Mouse (Mus musculus) stomach, postnatal 0 days (tissue): Measurements from ENCODE around the gene Tmem236. TPM values are rescaled to one million over a fixed set of nuclear protein-coding genes. Genes with fewer than 3 reads are reported as not detected.

Experiments
- ATAC-seq: fragments of 200-750 bp; cut with Nextera tagmentation; 2 replicates; pipeline ENCODE4 v1.8.0; 2017; ENCODE audit not compliant: low FRiP score, low TSS enrichment
- DNase-seq: peaks from one replicate; pipeline ENCODE4 v3.0.0-alpha.2; 2016; ENCODE audit warnings: low spot score
- H3K27ac ChIP-seq: fragments of 300-500 bp; sonication (generic); replicated peaks from 2 replicates; pipeline ENCODE4 v1.5.1; 2014; ENCODE audit warnings: mild to moderate bottlenecking, control low read depth
- H3K27me3 ChIP-seq: fragments of 300-500 bp; sonication (generic); 2 replicates; pipeline ENCODE4 v1.6.1; 2014; ENCODE audit warnings: low read length; ENCODE audit not compliant: control insufficient read depth, insufficient read depth
- H3K36me3 ChIP-seq: fragments of 300-500 bp; sonication (generic); 2 replicates; pipeline ENCODE4 v1.6.1; 2014; ENCODE audit warnings: low read length, mixed read lengths; ENCODE audit not compliant: control insufficient read depth, insufficient read depth
- H3K4me1 ChIP-seq: fragments of 300-500 bp; sonication (generic); replicated peaks from 2 replicates; pipeline ENCODE4 v1.6.1; 2014; ENCODE audit warnings: antibody characterized with exemption; ENCODE audit not compliant: control insufficient read depth, insufficient read depth
- H3K4me2 ChIP-seq: fragments of 300-500 bp; sonication (generic); replicated peaks from 2 replicates; pipeline ENCODE4 v1.6.1; 2014; ENCODE audit warnings: low read depth, mild to moderate bottlenecking, control low read depth, moderate library complexity
- H3K4me3 ChIP-seq: fragments of 300-500 bp; sonication (generic); 2 replicates; pipeline ENCODE4 v1.5.1; 2014; ENCODE audit warnings: low read depth, low read length, control low read depth
- H3K9ac ChIP-seq: fragments of 300-500 bp; sonication (generic); 2 replicates; pipeline ENCODE4 v1.6.1; 2014; ENCODE audit warnings: mild to moderate bottlenecking, low read length, control low read depth, mixed read lengths
- H3K9me3 ChIP-seq: fragments of 300-500 bp; sonication (generic); 2 replicates; pipeline ENCODE4 v1.6.1; 2016; ENCODE audit warnings: low read length; ENCODE audit not compliant: control insufficient read depth
- CTCF ChIP-seq: IDR thresholded peaks from 2 replicates; pipeline ENCODE4 v1.5.1; 2016; ENCODE audit warnings: antibody characterized with exemption, low read depth, mild to moderate bottlenecking, moderate library complexity
- EP300 ChIP-seq: optimal IDR thresholded peaks from 2 replicates; pipeline ENCODE3; 2016; ENCODE audit warnings: antibody characterized with exemption
- WGBS: fragments of 180-500 bp; shearing (Covaris S2); extraction: QIAGEN DNeasy Blood & Tissue Kit; methylation state at CpG from one replicate; pipeline ENCODE4 v1.1.7; 2014; 5-methylcytosine and 5-hydroxymethylcytosine counted together
- polyA plus RNA-seq: library from polyadenylated mRNA; unstranded; fragments of >200 nt; fragmentation: Nextera tagmentation; extraction: Ambion mirVana; gene quantifications from 2 replicates; pipeline ENCODE4 v1.2.1, GENCODE M21; 2015

Tmem236 gene
- 0.08 and 0.12 TPM in 2 replicates for polyA plus RNA-seq

DNA sequence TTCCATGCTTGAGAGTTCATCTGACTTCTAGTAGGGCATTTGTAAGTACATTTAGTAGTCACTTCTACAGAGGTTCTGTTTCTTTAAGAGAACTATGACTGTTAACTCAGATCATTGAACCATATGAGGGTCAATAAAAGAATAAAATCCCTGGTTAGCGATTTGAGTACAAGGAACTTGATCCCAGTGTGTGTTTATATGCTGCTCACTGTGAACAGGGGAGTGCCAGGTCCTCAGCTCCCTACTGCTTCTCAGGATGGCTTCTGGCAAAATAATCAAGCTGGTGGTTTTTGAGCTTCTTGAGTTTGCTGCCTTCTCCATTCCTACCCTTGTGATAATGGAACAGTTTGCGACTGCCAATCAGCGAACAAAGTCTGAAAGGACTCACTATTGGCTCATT, at the start of gene Tmem236:
TSS of gene Tmem236 (plus strand) at position 190 of the 400 bp plus-strand sequence.
- Histone ChIP-seq H3K9ac (no peak within 1 kb of the TSS), H3K4me2 (no peak within 1 kb of the TSS), H3K4me3 (no peak within 1 kb of the TSS), H3K9me3 (no peaks in the 10 kb centered on the region), H3K36me3 (no peaks in the 10 kb centered on the region), H3K4me1 (no peaks in the 10 kb centered on the region), H3K27ac (no peak within 1 kb of the TSS), H3K27me3 (no peaks in the 10 kb centered on the region)
- ATAC-seq = no peak
- 76% methylated on average over 3 of the region's 3 CpGs for whole genome bisulfite sequencing
- no peak for DNase-seq
- TF ChIP-seq CTCF (no peak), EP300 (no peak)

GRCm38 (mm10) chr2:14126387-14126786, 47.9 kb upstream of the Tmem236 start:
- no peak for ATAC-seq
- TF ChIP-seq CTCF (no peak), EP300 (no peak)
- Histone ChIP-seq H3K36me3 (no peaks in the 10 kb centered on the region; the same call in 1 of the 2 replicates), H3K4me2 (no peak overlapping the region), H3K4me3 (no peak overlapping the region), H3K9ac (no peak overlapping the region), H3K27me3 (no peaks in the 10 kb centered on the region), H3K4me1 (no peaks in the 10 kb centered on the region), H3K9me3 (no peaks in the 10 kb centered on the region), H3K27ac (no peak overlapping the region)
- WGBS = 82% methylated on average over 6 of the region's 6 CpGs
- no peak for DNase-seq

GRCm38 (mm10) chr2:14127629-14128028, 46.7 kb upstream of the Tmem236 start:
- WGBS = 66% methylated on average over 3 of the region's 3 CpGs
- no peak overlapping the region for H3K4me3 ChIP-seq
- H3K27me3 ChIP-seq = no peaks in the 10 kb centered on the region
- TF ChIP-seq CTCF (no peak), EP300 (no peak)
- no peak for ATAC-seq
- no peaks in the 10 kb centered on the region for H3K4me1 ChIP-seq
- no peak for DNase-seq
- no peak overlapping the region for H3K9ac ChIP-seq
- no peaks in the 10 kb centered on the region for H3K9me3 ChIP-seq
- peaks cover 4% of the 10 kb centered on the region for H3K36me3 ChIP-seq
- H3K27ac ChIP-seq = no peak overlapping the region
- no peak overlapping the region for H3K4me2 ChIP-seq

DNA sequence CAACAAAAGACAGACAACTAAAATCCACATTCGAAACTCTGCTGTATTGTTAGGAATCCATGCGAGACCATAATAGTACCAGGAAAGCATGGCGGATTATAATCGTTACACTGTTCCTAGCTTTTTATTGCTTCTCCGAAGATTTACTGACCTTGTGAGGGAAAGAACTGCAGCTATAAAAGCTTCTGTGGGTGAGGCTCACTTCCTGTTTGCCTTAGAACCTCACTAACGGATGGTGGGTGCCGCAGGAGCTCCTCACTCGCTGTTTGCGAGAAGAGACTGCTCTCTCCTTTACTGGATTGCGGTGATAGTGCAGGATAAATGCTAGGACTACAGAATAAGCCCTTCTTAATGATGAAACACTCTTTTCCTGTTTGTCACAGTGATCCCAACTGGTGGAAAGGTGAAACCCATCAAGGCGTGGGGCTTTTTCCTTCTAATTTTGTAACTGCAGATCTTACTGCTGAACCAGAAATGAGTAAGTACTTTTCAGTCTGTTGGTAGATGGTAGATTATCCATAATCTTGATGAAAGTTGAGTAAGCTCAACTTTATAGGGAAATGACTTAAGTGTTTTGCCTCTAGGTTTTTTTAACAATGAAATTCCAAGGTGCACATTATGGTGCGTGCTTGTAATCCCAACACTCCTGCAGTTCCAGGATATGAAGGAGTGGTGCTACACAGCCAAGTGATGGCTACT, 43.5 kb upstream of the Tmem236 start:
- Histone ChIP-seq H3K4me3 (no peak overlapping the region), H3K27ac (no peak overlapping the region), H3K4me2 (no peak overlapping the region), H3K9ac (no peak overlapping the region), H3K9me3 (no peaks in the 10 kb centered on the region), H3K4me1 (no peaks in the 10 kb centered on the region), H3K36me3 (peaks cover 4% of the 10 kb centered on the region), H3K27me3 (no peaks in the 10 kb centered on the region)
- ATAC-seq (no peak), DNase-seq (no peak)
- WGBS = 74% methylated on average over 12 of the region's 12 CpGs
- no peak for TF ChIP-seq EP300
- no peak for TF ChIP-seq CTCF

GRCm38 (mm10) chr2:14132468-14133326, 41.6 kb upstream of the Tmem236 start:
- no peak overlapping the region for H3K4me2 ChIP-seq
- H3K4me1 ChIP-seq = no peaks in the 10 kb centered on the region
- H3K27ac ChIP-seq = no peak overlapping the region
- TF ChIP-seq CTCF (no peak), EP300 (no peak)
- H3K27me3 ChIP-seq = no peaks in the 10 kb centered on the region
- peaks cover 4% of the 10 kb centered on the region for H3K36me3 ChIP-seq
- ATAC-seq (no peak), DNase-seq (no peak)
- no peaks in the 10 kb centered on the region for H3K9me3 ChIP-seq
- no peak overlapping the region for H3K9ac ChIP-seq
- 79% methylated on average over 4 of the region's 4 CpGs for WGBS
- no peak overlapping the region for H3K4me3 ChIP-seq

DNA sequence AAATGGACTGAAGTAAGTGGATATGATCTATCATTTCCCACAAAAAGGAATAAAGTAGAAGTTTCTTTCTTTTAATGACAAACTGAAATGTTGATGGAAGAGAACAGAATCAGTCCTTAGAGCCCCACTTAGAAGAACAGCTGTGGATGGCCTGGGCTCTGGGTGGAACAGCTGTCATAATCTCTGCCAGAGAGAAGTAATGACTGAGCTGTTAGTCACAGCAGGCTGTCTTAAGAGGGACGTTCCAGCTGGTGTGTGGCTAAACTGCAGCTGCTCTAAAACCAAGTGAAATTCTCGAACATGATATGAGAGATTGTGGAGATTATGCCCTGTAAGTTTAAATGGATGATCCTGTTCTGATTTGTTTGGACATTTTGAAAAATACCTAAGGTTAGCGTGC, 37.4 kb upstream of the Tmem236 start:
- ATAC-seq (no peak; the same call in 1 of the 2 replicates), DNase-seq (no peak)
- Histone ChIP-seq H3K4me1 (no peaks in the 10 kb centered on the region), H3K4me2 (no peak overlapping the region), H3K27ac (no peak overlapping the region), H3K27me3 (no peaks in the 10 kb centered on the region), H3K36me3 (peaks cover 15% of the 10 kb centered on the region), H3K9me3 (no peaks in the 10 kb centered on the region), H3K9ac (no peak overlapping the region), H3K4me3 (no peak overlapping the region)
- 41% methylated on average over 3 of the region's 3 CpGs for WGBS
- TF ChIP-seq EP300 = no peak
- TF ChIP-seq CTCF = no peak
